ENCODE assay signal across 9 mouse cellular contexts in the genomic region with DNA sequence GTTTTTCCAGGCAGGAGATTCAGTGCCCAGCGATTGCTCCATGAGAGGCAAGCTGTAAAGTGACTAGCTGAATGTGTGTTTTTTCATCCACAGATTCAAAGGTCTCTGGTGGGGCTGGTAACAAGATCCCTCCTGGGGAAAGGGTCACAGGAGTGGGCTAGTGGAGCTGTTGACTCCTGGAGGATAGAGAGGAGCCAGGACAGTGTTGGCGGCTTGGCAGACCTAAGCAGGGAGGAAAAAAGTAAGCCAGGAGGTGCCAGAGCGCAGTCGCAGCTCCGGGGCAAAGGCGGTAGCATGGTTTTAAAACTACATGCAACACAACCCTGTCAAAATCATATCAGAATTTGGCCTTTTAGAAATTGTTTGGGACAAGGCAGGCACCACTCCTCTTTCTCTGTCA. TPM values are rescaled to one million over a fixed set of nuclear protein-coding genes. Genes with fewer than 3 reads are reported as not detected.
DNase-seq lines count a peak whose midpoint lies in the region; ATAC-seq lines count a peak whose summit lies in the region.
"Had no signal": no experiment of that assay in that cellular context is flagged by ENCODE, and none has a peak within 500 bp of the region (broad histone marks: within the 10 kb centered on the region; RNA-seq: fewer than 3 reads in every experiment).

No protein-coding gene starts in this region.

- DNase-seq in neural tube, embryonic 10.5 days (ENCODE audit: extremely low spot score, low spot score): no peak
- peak; percentile 12 for DNase-seq in heart, postnatal 36 days
- peak; percentile 24 for DNase-seq in kidney, postnatal 14 days
- peak; percentile 24 for DNase-seq in skeletal muscle tissue, adult 2 months (ENCODE audit: low read depth, low spot score)
- DNase-seq in retina, postnatal 1 day: no peak
- no peak for DNase-seq in left cerebral cortex, adult 8-10 months (ENCODE audit: low spot score in 2 of 2)
- DNase-seq in T-cell, adult 2 months (ENCODE audit: low spot score): no peak

- no peak for ATAC-seq in neural tube, embryonic 12.5 days (ENCODE audit: low FRiP score, low read depth)

- H3K36me3 ChIP-seq in neural tube, embryonic 12.5 days: no peaks in the 10 kb centered on the region

- no peaks in the 10 kb centered on the region for H3K9me3 ChIP-seq in neural tube, embryonic 12.5 days
- H3K9me3 ChIP-seq: liver, embryonic 15.5 days had no signal

- no peaks in the 10 kb centered on the region for H3K27me3 ChIP-seq in neural tube, embryonic 12.5 days (replicated peaks)
- H3K27me3 ChIP-seq: liver, embryonic 15.5 days had no signal

- no peaks in the 10 kb centered on the region for H3K4me1 ChIP-seq in neural tube, embryonic 12.5 days

- H3K9ac ChIP-seq in neural tube, embryonic 12.5 days: no peak overlapping the region
- H3K9ac ChIP-seq: liver, embryonic 15.5 days had no signal

- intact Hi-C loops in heart, postnatal 36 days (cut with DNase I): loop anchor here (5.0 kb wide), 1 partner anchor 99 kb away; no protein-coding TSS in a partner anchor

- H3K4me3 ChIP-seq in neural tube, embryonic 12.5 days: no peak overlapping the region
- H3K4me3 ChIP-seq: liver, embryonic 15.5 days had no signal

- WGBS in neural tube, embryonic 12.5 days: 79% methylated on average over 6 of the region's 6 CpGs

- H3K4me2 ChIP-seq in neural tube, embryonic 12.5 days (replicated peaks): peak overlapping the region; percentile 42
- H3K4me2 ChIP-seq: liver, embryonic 15.5 days had no signal

- H3K27ac ChIP-seq in neural tube, embryonic 12.5 days: no peak overlapping the region
- H3K27ac ChIP-seq: liver, embryonic 15.5 days had no signal

RNA-seq across cellular contexts. Expression of gene Slc38a4, which starts 52.6 kb away (rescaled TPM):
- polyA plus RNA-seq in neural tube, embryonic 12.5 days (2016; fragmentation: Nextera tagmentation; extraction: Ambion mirVana): 23.1 and 25.1 TPM in 2 replicates
- 10 to 100 TPM; 10.1 TPM for total RNA-seq in heart, postnatal 36 days (2021)
- 1 to 10 TPM in 1 of 4 experiments, under 1 TPM in 3; 0.58 to 1.3 (median 0.89) TPM for total RNA-seq in left cerebral cortex, adult 8-10 months (2022)

Comparison
In these comparisons a context has a peak if more than half of its experiments do, and no peak if none do; other contexts are left out.
1. DNase-seq: peak in heart, postnatal 36 days (2 of 2), kidney, postnatal 14 days (single experiment) and skeletal muscle tissue, adult 2 months (single experiment); none in neural tube, embryonic 10.5 days (single experiment), retina, postnatal 1 day (single experiment), left cerebral cortex, adult 8-10 months (0 of 2) and T-cell, adult 2 months (single experiment).
2. RNA of gene Slc38a4, which starts 52.6 kb away (total RNA-seq): 10.1 TPM in heart, postnatal 36 days; 0.58 to 1.3 TPM in left cerebral cortex, adult 8-10 months; every median in the first group is over 4 times any median in the second.